Mouse (Mus musculus): Measurements from ENCODE around the gene Krtap4-2. TPM values are rescaled to one million over a fixed set of nuclear protein-coding genes. Genes with fewer than 3 reads are reported as not detected.
"Not testable (repeated sequence)": the region's sequence is repeated elsewhere in the genome, so short reads cannot be mapped to it uniquely, and the experiment has no call there.

The Krtap4-2 gene
- polyA plus RNA-seq, 1 experiment from 2014 or later = not detected

DNA sequence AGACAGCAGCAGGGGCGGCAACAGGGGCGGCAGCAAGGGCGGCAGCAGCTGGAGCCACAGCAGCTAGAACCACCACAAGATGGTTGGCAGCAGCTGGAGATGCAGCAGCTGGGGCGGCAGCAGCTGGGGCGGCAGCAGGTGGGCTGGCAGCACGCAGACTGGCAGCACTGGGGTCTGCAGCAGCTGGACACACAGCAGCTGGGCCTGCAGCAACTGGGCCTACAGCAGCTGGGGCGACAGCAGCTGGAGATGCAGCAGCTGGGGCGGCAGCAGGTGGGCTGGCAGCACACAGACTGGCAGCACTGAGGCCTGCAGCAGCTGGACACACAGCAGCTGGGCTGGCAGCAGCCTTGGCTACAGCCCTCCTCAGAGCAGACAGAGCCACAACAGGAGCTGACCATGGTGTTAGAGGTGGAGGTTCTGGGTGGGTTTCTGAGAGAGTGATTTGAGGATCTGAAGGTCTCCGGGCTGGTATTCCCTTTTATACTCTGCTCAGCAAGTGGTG, 8.8 kb upstream of the Krtap4-2 start, which contains the start of gene Krtap4-7:
Gene Krtap4-7 (minus strand): TSS at position 455 of the 505 bp plus-strand sequence.
- not testable (repeated sequence) for H3K9me3 ChIP-seq (ENCODE audit: low read length); H3K4me1 ChIP-seq (ENCODE audit: insufficient read depth, low read length); H3K27ac ChIP-seq (ENCODE audit: low read length); H3K4me2 ChIP-seq (replicated peaks; ENCODE audit: low read depth, low read length); H3K36me3 ChIP-seq (ENCODE audit: insufficient read depth, low read length); H3K4me3 ChIP-seq (ENCODE audit: low read length); ATAC-seq (ENCODE audit: low FRiP score, low TSS enrichment); H3K27me3 ChIP-seq (ENCODE audit: insufficient read depth, low read length); H3K9ac ChIP-seq (replicated peaks; ENCODE audit: low read length)
- 84% methylated on average over 9 of the region's 9 CpGs for WGBS

DNA sequence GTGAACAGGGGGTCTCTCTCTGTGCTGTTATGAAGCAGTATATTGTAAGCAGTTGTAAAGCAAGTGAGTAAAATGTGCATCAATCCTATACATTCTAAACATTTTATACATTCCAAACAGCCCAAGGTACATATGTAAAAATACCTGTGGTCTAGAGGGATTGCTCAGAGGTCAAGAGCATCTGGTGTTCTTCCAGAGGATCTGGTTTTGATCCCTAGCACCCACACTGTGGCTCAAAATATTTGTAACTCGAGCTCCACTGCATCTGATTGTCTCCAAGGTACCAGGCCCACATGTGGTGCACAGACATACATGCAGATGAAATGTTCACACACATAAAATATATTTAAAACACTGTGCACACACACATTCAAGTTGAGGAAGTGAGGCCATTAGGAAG, 6.0 kb upstream of the Krtap4-2 start:
- H3K4me3 ChIP-seq (ENCODE audit: low read length) = no peak overlapping the region
- no peaks in the 10 kb centered on the region for H3K9me3 ChIP-seq (ENCODE audit: low read length)
- H3K36me3 ChIP-seq (ENCODE audit: insufficient read depth, low read length) = no peaks in the 10 kb centered on the region
- no peaks in the 10 kb centered on the region for H3K4me1 ChIP-seq (ENCODE audit: insufficient read depth, low read length)
- no peak overlapping the region for H3K4me2 ChIP-seq (replicated peaks; ENCODE audit: low read depth, low read length)
- 42% methylated on average over 1 of the region's 1 CpGs for WGBS
- no peaks in the 10 kb centered on the region for H3K27me3 ChIP-seq (ENCODE audit: insufficient read depth, low read length)
- ATAC-seq (ENCODE audit: low FRiP score, low TSS enrichment) = no peak
- H3K9ac ChIP-seq (replicated peaks; ENCODE audit: low read length) = no peak overlapping the region
- no peak overlapping the region for H3K27ac ChIP-seq (ENCODE audit: low read length)

DNA sequence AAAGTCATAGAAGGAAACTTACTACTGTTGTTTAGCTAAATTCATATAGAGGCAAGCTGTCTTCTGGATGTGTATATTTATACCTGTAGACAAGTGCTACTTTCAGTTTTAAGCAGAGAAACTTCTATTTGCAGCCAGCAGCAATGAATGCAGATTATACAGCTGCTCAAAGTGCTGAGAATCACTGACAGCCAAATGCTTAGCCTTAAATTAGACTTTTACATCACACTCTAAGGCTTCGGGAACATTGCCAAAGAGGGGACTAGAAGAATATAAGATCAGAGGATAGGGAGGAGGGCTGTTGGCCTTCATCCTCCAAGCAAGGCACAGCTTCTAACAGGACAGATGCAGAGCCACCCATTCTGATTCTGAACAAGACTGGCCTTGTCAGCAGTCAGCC, 2.2 kb upstream of the Krtap4-2 start:
- Histone ChIP-seq H3K9me3 (ENCODE audit: low read length) (no peaks in the 10 kb centered on the region), H3K36me3 (ENCODE audit: insufficient read depth, low read length) (no peaks in the 10 kb centered on the region), H3K27ac (ENCODE audit: low read length) (no peak overlapping the region), H3K4me2 (replicated peaks; ENCODE audit: low read depth, low read length) (no peak overlapping the region), H3K27me3 (ENCODE audit: insufficient read depth, low read length) (no peaks in the 10 kb centered on the region), H3K9ac (replicated peaks; ENCODE audit: low read length) (no peak overlapping the region), H3K4me1 (ENCODE audit: insufficient read depth, low read length) (no peaks in the 10 kb centered on the region), H3K4me3 (ENCODE audit: low read length) (no peak overlapping the region)
- 65% methylated on average over 1 of the region's 1 CpGs for WGBS
- no peak for ATAC-seq (ENCODE audit: low FRiP score, low TSS enrichment)

DNA sequence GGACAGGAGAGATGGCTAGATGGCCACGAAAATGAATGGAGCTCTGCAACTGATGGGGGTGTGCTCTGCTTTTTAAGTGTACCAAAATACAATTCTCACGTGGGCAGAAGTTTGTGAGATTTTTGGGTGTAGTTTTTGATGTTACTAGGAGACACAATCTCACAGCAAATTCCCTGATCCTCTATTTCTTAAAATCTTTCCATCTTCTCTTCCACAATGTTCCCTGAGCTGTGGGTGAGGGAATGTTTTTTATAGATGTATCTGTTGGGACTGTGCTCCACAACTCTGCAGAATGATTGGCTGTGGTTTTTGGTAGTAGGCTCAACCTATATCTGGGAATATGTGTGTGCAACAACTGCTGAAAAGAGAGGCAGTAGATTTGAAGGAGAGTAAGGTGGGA, 1.6 kb downstream of the Krtap4-2 start:
- no peaks in the 10 kb centered on the region for H3K4me1 ChIP-seq (ENCODE audit: insufficient read depth, low read length)
- no peak overlapping the region for H3K4me2 ChIP-seq (replicated peaks; ENCODE audit: low read depth, low read length)
- H3K27ac ChIP-seq (ENCODE audit: low read length) = no peak overlapping the region
- H3K9me3 ChIP-seq (ENCODE audit: low read length) = no peaks in the 10 kb centered on the region
- no peak overlapping the region for H3K9ac ChIP-seq (replicated peaks; ENCODE audit: low read length)
- ATAC-seq (ENCODE audit: low FRiP score, low TSS enrichment) = no peak
- no peak overlapping the region for H3K4me3 ChIP-seq (ENCODE audit: low read length)
- H3K27me3 ChIP-seq (ENCODE audit: insufficient read depth, low read length) = no peaks in the 10 kb centered on the region
- 51% methylated on average over 2 of the region's 2 CpGs for WGBS
- H3K36me3 ChIP-seq (ENCODE audit: insufficient read depth, low read length) = no peaks in the 10 kb centered on the region

DNA sequence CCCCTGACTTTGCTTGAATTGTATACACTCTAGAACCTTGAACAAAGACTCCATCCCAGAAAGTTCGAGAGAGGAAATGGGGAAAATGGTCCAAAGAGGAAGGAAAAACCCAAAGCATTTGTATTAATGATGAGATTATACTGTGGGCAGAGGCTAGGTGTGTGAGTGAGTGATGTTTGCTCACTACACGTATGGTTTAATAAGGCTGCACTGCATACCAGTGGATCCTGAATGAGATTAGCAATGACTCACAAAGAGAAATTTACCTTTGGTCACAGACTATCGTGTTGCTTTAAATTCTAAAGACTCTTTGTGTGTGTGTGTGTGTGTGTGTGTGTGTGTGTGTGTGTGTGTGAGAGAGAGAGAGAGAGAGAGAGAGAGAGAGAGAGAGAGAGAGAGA, 4.0 kb downstream of the Krtap4-2 start:
- H3K4me1 ChIP-seq (ENCODE audit: insufficient read depth, low read length) = no peaks in the 10 kb centered on the region
- no peak for ATAC-seq (ENCODE audit: low FRiP score, low TSS enrichment)
- H3K27me3 ChIP-seq (ENCODE audit: insufficient read depth, low read length) = no peaks in the 10 kb centered on the region
- no peak overlapping the region for H3K27ac ChIP-seq (ENCODE audit: low read length)
- H3K9me3 ChIP-seq (ENCODE audit: low read length) = no peaks in the 10 kb centered on the region
- H3K36me3 ChIP-seq (ENCODE audit: insufficient read depth, low read length) = no peaks in the 10 kb centered on the region
- H3K4me2 ChIP-seq (replicated peaks; ENCODE audit: low read depth, low read length) = no peak overlapping the region
- WGBS = 70% methylated on average over 3 of the region's 3 CpGs
- H3K4me3 ChIP-seq (ENCODE audit: low read length) = no peak overlapping the region
- H3K9ac ChIP-seq (replicated peaks; ENCODE audit: low read length) = no peak overlapping the region

DNA sequence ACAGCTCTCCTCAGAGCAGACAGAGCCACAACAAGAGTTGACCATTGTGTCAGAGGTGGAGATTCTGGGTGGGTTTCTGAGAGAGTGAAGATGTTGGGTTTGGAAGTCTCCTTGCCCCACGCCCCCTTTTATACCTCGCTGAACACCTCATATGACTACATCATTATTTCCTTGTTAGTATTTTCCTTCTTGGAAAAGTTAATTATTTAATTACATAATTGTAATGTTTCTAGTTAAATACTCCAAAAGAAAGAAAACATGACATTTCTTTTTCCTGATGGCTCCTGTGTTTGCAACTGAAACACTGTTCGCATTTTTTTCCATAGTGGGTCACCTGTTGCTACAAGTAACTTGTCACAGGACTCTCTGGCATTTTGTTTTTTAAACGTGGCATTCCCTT, 6.7 kb downstream of the Krtap4-2 start, which contains the start of gene Krtap4-1:
Gene Krtap4-1 (minus strand): TSS at position 101 of the 400 bp plus-strand sequence.
- no peak within 1 kb of the TSS for H3K4me3 ChIP-seq (ENCODE audit: low read length)
- H3K4me1 ChIP-seq (ENCODE audit: insufficient read depth, low read length) = no peaks in the 10 kb centered on the region
- no peaks in the 10 kb centered on the region for H3K36me3 ChIP-seq (ENCODE audit: insufficient read depth, low read length)
- H3K27me3 ChIP-seq (ENCODE audit: insufficient read depth, low read length) = no peaks in the 10 kb centered on the region
- H3K4me2 ChIP-seq (replicated peaks; ENCODE audit: low read depth, low read length) = no peak within 1 kb of the TSS
- no peak for ATAC-seq (ENCODE audit: low FRiP score, low TSS enrichment)
- H3K9ac ChIP-seq (replicated peaks; ENCODE audit: low read length) = no peak within 1 kb of the TSS
- 78% methylated on average over 4 of the region's 4 CpGs for WGBS
- H3K9me3 ChIP-seq (ENCODE audit: low read length) = no peaks in the 10 kb centered on the region
- H3K27ac ChIP-seq (ENCODE audit: low read length) = no peak within 1 kb of the TSS

DNA sequence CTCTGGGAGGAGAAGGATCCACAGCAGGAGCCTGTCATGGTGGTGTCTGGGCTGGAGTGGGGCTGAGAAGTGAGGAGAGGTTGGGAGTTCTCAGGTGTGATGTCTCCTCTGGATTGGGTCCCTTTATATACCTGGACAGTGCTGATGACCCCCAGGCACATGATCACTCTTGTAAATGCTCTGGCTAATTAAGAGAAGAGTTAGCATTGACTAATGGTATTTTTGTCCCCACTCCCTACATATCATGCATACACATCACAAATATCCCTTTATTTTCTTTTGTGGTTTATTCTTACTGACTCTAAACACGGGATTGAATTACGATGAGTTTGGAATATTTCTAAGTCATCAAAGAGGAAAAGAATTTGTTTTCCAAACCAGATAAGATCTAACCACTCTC, 14.5 kb downstream of the Krtap4-2 start, which contains the start of gene Gm11562:
Gene Gm11562 (minus strand): TSS at position 101 of the 400 bp plus-strand sequence.
- Histone ChIP-seq H3K27ac (ENCODE audit: low read length) (no peak within 1 kb of the TSS), H3K27me3 (ENCODE audit: insufficient read depth, low read length) (no peaks in the 10 kb centered on the region), H3K36me3 (ENCODE audit: insufficient read depth, low read length) (no peaks in the 10 kb centered on the region), H3K4me1 (ENCODE audit: insufficient read depth, low read length) (no peaks in the 10 kb centered on the region), H3K9me3 (ENCODE audit: low read length) (no peaks in the 10 kb centered on the region), H3K4me2 (replicated peaks; ENCODE audit: low read depth, low read length) (no peak within 1 kb of the TSS), H3K4me3 (ENCODE audit: low read length) (no peak within 1 kb of the TSS), H3K9ac (replicated peaks; ENCODE audit: low read length) (no peak within 1 kb of the TSS)
- no peak for ATAC-seq (ENCODE audit: low FRiP score, low TSS enrichment)
- WGBS = 65% methylated on average over 2 of the region's 2 CpGs

DNA sequence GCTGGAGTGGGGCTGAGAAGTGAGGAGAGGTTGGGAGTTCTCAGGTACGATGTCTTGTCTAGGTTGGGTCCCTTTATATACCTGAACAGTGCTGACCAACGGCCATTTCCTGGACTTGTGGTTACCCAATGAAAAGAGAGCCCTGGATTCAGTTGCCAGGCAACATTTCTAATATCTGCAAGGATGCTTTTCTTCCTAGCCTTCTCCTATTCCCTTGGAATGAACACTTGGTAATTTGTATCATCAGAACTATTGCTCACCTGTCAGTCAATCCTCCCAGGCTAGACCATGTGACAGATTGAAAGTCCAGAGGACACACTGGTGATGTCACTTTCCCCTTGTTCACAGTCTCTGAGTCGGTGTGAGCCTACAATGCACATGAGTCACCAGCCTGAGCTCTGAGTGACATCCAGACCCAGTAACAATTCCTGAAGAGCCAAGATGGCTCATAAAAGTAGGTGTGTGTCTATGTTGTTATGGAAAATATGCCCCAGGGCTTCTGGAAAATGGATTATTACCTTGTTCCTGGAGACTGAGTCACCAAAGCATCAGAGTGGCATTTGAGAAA, 20.0 kb downstream of the Krtap4-2 start, which contains the start of gene Krtap2-4:
Gene Krtap2-4 (minus strand): TSS at position 51 of the 568 bp plus-strand sequence.
- no peaks in the 10 kb centered on the region for H3K27me3 ChIP-seq (ENCODE audit: insufficient read depth, low read length)
- H3K9ac ChIP-seq (replicated peaks; ENCODE audit: low read length) = no peak within 1 kb of the TSS
- no peak within 1 kb of the TSS for H3K27ac ChIP-seq (ENCODE audit: low read length)
- no peaks in the 10 kb centered on the region for H3K4me1 ChIP-seq (ENCODE audit: insufficient read depth, low read length)
- H3K4me3 ChIP-seq (ENCODE audit: low read length) = no peak within 1 kb of the TSS
- WGBS = 70% methylated on average over 3 of the region's 3 CpGs
- no peak for ATAC-seq (ENCODE audit: low FRiP score, low TSS enrichment)
- no peak within 1 kb of the TSS for H3K4me2 ChIP-seq (replicated peaks; ENCODE audit: low read depth, low read length)
- H3K9me3 ChIP-seq (ENCODE audit: low read length) = no peaks in the 10 kb centered on the region
- no peaks in the 10 kb centered on the region for H3K36me3 ChIP-seq (ENCODE audit: insufficient read depth, low read length)

DNA sequence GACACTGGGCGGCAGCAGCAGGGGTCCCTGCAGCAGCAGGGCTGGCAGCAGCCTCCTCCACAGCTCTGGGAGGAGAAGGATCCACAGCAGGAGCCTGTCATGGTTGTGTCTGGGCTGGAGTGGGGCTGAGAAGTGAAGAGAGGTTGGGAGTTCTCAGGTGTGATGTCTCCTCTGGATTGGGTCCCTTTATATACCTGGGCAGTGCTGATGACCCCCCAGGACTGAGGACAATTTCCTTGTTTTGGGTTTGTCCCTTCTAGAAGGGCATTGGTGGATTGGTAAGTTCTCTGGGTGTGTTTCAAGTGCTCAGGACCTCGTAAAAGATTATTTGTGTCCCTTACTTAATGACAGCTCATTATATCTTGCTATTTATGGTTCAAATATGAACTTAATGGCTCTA, 24.8 kb downstream of the Krtap4-2 start, which contains the start of gene Gm11937:
Gene Gm11937 (minus strand): TSS at position 101 of the 400 bp plus-strand sequence.
- 43% methylated on average over 2 of the region's 2 CpGs for WGBS
- ATAC-seq (ENCODE audit: low FRiP score, low TSS enrichment); H3K9me3 ChIP-seq (ENCODE audit: low read length); H3K27ac ChIP-seq (ENCODE audit: low read length); H3K27me3 ChIP-seq (ENCODE audit: insufficient read depth, low read length); H3K36me3 ChIP-seq (ENCODE audit: insufficient read depth, low read length); H3K4me2 ChIP-seq (replicated peaks; ENCODE audit: low read depth, low read length); H3K4me3 ChIP-seq (ENCODE audit: low read length); H3K9ac ChIP-seq (replicated peaks; ENCODE audit: low read length); H3K4me1 ChIP-seq (ENCODE audit: insufficient read depth, low read length): not testable (repeated sequence)

DNA sequence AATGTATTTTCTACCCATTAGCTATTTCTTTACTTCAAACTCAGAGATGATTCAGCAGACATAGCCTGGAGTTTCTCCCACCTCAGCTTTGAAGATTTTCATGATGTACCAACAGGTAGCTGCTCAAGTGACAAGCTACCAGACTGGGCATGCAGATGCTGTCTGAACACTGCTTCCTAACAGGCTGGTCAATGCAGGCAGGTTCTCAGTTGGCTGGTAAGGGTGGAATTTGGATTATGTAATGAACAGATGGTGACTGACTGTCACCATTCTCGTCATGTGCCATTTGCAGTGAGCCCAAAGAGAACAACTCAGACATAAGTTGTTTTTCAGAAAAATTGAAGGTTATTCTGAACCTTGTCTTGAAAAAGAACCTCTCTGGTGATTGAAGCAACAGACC, 25.8 kb downstream of the Krtap4-2 start:
- no peak overlapping the region for H3K9ac ChIP-seq (replicated peaks; ENCODE audit: low read length)
- H3K36me3 ChIP-seq (ENCODE audit: insufficient read depth, low read length) = no peaks in the 10 kb centered on the region
- H3K27ac ChIP-seq (ENCODE audit: low read length) = no peak overlapping the region
- H3K4me2 ChIP-seq (replicated peaks; ENCODE audit: low read depth, low read length) = no peak overlapping the region
- ATAC-seq (ENCODE audit: low FRiP score, low TSS enrichment) = no peak
- no peaks in the 10 kb centered on the region for H3K9me3 ChIP-seq (ENCODE audit: low read length)
- no peaks in the 10 kb centered on the region for H3K4me1 ChIP-seq (ENCODE audit: insufficient read depth, low read length)
- WGBS = 61% methylated on average over 1 of the region's 1 CpGs
- H3K4me3 ChIP-seq (ENCODE audit: low read length) = no peak overlapping the region
- no peaks in the 10 kb centered on the region for H3K27me3 ChIP-seq (ENCODE audit: insufficient read depth, low read length)
